ENCODE assay signal across 8 mouse cellular contexts in the genomic region with DNA sequence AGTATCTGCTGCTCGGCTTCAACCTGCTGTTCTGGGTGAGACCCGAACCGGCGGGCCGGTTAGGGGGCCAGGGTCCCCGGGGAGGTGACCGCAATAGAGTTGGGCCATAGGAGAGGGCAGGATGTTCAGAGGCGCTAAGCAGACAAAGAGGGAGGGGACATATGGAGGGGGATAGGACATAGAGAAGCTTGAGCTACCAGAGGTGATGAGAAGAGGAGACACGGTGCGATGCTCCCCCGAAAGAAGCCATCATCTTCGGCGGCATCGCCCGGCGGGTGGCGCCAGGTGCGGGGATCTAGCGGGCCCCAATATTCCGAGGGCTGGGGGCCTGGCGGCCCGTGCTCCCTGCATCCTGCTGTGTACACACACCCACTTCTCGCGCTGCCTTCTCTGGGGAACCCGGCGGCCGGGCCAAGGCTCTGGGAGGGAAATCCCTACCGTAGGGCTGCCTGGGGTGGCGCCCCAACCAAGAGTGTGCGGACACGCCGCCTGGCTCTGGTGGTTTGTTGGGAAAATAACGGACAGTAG. TPM values are rescaled to one million over a fixed set of nuclear protein-coding genes. Genes with fewer than 3 reads are reported as not detected.
DNase-seq lines count a peak whose midpoint lies in the region; ATAC-seq lines count a peak whose summit lies in the region.

No protein-coding gene starts in this region.

- peaks cover 15% of the 10 kb centered on the region for H3K4me1 ChIP-seq in forebrain, embryonic 12.5 days

- H3K9me3 ChIP-seq in forebrain, embryonic 12.5 days: no peaks in the 10 kb centered on the region

- peak; percentile 83 for ATAC-seq in forebrain, embryonic 12.5 days (ENCODE audit: low FRiP score)

- DNase-seq in lung, adult 18-20 months: peak; percentile 58 to 72
- DNase-seq in lung, postnatal 25 days (ENCODE audit: low spot score): no peak
- DNase-seq in adrenal gland, postnatal 25 days: peak; percentile 30
- peak; percentile 72 for DNase-seq in induced T-regulatory cell, adult 2 months (ENCODE audit: low read depth)
- peak; percentile 73 for DNase-seq in lung, postnatal 10 days
- peak; percentile 61 for DNase-seq in retina, postnatal 1 day
- no peak for DNase-seq in layer of hippocampus, adult 9-11 months

- H3K4me3 ChIP-seq in forebrain, embryonic 12.5 days (replicated peaks): peak overlapping the region; percentile 70

- peaks cover 16% of the 10 kb centered on the region; the same call in 1 of the 2 replicates for H3K27me3 ChIP-seq in forebrain, embryonic 12.5 days

- WGBS in forebrain, embryonic 12.5 days: under 1% methylated on average over 33 of the region's 33 CpGs

- peak overlapping the region; percentile 85 for H3K4me2 ChIP-seq in forebrain, embryonic 12.5 days

- no peaks in the 10 kb centered on the region for H3K36me3 ChIP-seq in forebrain, embryonic 12.5 days (replicated peaks)

- peak overlapping the region; percentile 76 for H3K9ac ChIP-seq in forebrain, embryonic 12.5 days

- no peak overlapping the region for H3K27ac ChIP-seq in forebrain, embryonic 12.5 days

RNA-seq across cellular contexts. Expression of a gene that starts 0.8 kb away (rescaled TPM):
- 3.9 and 7.1 TPM in 2 replicates for total RNA-seq in adrenal gland, postnatal 25 days (2021)
- polyA plus RNA-seq in forebrain, embryonic 12.5 days (2016; fragmentation: Nextera tagmentation; extraction: Ambion mirVana): 6.0 and 7.7 TPM in 2 replicates

RNA-seq across cellular contexts. Expression of a gene that starts 47.4 kb away (rescaled TPM):
- not detected in 2 replicates for total RNA-seq in adrenal gland, postnatal 25 days (2021)
- polyA plus RNA-seq in forebrain, embryonic 12.5 days (2016; fragmentation: Nextera tagmentation; extraction: Ambion mirVana): 0.05 and 0.06 TPM in 2 replicates

Comparison
In these comparisons a context has a peak if more than half of its experiments do, and no peak if none do; other contexts are left out.
1. DNase-seq: peak in lung, adult 18-20 months (2 of 2), adrenal gland, postnatal 25 days (single experiment), induced T-regulatory cell, adult 2 months (single experiment), lung, postnatal 10 days (single experiment) and retina, postnatal 1 day (single experiment); none in lung, postnatal 25 days (single experiment) and layer of hippocampus, adult 9-11 months (single experiment).